Mouse (Mus musculus): ENCODE measurements at regions not wholly inside any gene's neighbourhood (a gene's known extent, or its start where the extent isn't known, plus 50 kb on each side); places are given as distances from the start of the nearest gene placed in this dataset.

- no peak for ATAC-seq (replicated peaks; ENCODE audit: insufficient number of reproducible peaks, low FRiP score, low TSS enrichment, poor library complexity, severe bottlenecking)
Observed at GRCm38 (mm10) chr7:36933490-36933889, 235.6 kb downstream of the Tshz3 start.

- no peak for ATAC-seq (replicated peaks; ENCODE audit: insufficient number of reproducible peaks, low FRiP score, low TSS enrichment, poor library complexity, severe bottlenecking)
Observed at GRCm38 (mm10) chr7:36934792-36935555, 237.1 kb downstream of the Tshz3 start.

DNA sequence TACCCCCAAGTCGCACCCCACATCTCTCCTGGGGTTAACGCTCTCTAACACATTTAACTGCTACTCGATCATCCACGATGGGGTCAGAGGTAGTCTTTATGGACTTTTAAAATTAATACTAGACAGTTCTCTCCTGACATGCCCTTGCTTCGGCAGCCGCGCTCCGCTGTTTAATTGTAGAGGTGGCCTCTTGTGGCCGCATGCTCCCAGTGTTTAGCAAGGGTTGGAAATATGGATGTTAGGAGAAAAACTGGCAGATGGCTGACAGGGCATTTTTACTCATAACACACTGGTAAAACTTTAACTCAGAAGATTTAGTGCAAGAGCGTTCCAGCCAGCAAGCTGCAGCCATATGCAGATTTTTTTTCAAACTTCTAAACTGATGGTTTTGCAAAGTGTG lies 242.7 kb downstream of the Tshz3 start:
- ATAC-seq (replicated peaks; ENCODE audit: insufficient number of reproducible peaks, low FRiP score, low TSS enrichment, poor library complexity, severe bottlenecking) = no peak

DNA sequence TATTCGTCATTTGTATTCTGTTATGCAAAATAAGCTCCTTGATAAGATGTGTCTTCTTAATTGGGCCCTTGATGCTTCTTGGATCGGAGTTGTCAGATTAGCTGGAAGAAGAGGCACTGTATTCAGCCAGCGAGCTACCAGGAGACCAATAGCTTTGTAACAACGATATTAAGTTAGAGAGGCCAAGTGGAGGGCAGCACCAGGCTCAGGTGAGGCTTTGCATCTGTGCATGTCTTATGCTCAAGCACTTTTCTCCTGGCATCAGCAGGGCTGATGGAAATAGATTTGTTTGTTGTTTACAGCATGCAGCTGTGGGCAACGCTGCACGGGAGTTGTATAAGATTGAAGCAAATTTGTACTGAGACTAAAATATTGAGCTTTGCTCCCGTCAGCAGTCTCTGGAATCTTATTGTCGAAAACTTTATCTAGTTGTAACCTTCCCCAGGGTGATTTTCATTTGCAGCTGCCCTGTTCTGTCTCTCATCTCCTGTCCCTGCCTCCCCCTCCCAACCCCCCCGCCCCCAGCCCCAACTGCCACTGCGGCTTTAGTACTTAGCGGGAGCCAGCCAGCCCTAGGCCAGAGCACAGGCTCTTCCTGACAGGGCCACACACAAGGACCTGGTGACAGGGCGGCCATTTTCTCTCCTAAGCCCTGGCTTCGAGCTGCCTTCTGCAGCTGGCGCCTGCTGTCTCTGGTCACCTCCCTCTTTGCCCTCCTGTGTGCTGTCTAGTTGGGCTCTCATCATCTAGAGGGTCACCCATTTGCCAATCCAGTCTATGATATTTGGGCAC lies 247.3 kb downstream of the Tshz3 start:
- no peak for ATAC-seq (replicated peaks; ENCODE audit: insufficient number of reproducible peaks, low FRiP score, low TSS enrichment, poor library complexity, severe bottlenecking)

DNA sequence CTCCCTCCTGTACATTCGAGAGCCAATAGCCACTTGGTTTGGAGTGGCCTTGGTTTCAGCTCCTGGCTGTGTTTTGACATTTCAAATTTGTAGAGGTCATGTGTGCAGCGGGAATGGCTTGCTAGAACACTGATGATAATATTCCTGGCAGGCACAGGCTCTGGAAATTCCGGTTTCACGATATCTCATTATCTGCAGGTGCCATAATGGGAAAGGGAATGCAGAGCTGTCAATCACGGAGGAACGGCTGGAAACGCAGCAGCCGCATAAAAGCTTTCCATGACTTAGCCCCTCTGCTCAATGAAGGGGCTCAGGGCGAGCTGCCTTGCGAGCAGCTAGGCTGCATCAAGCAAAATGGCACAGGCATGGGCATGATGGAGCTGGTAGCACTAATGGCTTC lies 251.6 kb downstream of the Tshz3 start:
- ATAC-seq (replicated peaks; ENCODE audit: insufficient number of reproducible peaks, low FRiP score, low TSS enrichment, poor library complexity, severe bottlenecking) = no peak

DNA sequence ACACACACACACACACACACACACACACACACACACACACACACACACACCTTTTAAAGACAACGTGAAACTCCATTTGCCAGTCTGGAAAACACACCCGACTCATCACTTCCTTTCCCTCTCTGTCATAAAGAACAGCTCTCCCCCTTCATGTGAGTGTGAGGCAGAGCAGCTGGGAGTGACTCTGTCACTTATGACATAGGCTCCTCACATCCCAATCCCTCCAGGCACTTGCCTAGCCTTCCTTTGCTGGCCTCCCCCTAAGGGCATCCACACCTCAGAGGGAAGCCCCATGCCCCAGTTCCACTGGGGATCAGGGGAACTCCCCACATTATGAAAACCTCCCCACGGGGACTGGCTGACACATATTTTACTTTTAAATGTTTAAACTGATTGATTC lies 257.5 kb downstream of the Tshz3 start:
- ATAC-seq (replicated peaks; ENCODE audit: insufficient number of reproducible peaks, low FRiP score, low TSS enrichment, poor library complexity, severe bottlenecking) = no peak

DNA sequence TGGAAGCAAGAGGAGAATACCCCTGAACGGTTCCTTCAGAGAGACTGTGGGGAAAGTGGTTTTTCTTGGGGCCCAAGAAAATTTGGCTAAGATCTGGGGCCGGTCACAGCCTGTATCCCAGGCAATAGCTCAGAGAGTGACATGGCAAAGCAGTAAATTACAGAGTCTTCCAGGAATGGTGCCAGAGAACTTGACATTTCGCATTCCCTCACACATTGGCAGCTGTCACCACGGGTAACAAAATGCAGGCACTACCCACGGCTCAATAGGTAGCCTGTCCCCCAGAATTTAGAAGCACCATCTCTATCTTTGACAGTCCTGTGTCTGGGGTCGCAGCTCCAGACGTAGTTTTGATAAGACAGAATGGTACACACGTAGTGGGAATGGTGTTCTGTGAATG lies 260.3 kb downstream of the Tshz3 start:
- no peak for ATAC-seq (replicated peaks; ENCODE audit: insufficient number of reproducible peaks, low FRiP score, low TSS enrichment, poor library complexity, severe bottlenecking)

- no peak for ATAC-seq (replicated peaks; ENCODE audit: insufficient number of reproducible peaks, low FRiP score, low TSS enrichment, poor library complexity, severe bottlenecking)
Observed at GRCm38 (mm10) chr7:36971772-36972171, 273.9 kb downstream of the Tshz3 start.

GRCm38 (mm10) chr7:36973654-36974320 lies 275.9 kb downstream of the Tshz3 start:
- no peak for ATAC-seq (replicated peaks; ENCODE audit: insufficient number of reproducible peaks, low FRiP score, low TSS enrichment, poor library complexity, severe bottlenecking)

GRCm38 (mm10) chr7:36974573-36974972 lies 276.7 kb downstream of the Tshz3 start:
- no peak for ATAC-seq (replicated peaks; ENCODE audit: insufficient number of reproducible peaks, low FRiP score, low TSS enrichment, poor library complexity, severe bottlenecking)

DNA sequence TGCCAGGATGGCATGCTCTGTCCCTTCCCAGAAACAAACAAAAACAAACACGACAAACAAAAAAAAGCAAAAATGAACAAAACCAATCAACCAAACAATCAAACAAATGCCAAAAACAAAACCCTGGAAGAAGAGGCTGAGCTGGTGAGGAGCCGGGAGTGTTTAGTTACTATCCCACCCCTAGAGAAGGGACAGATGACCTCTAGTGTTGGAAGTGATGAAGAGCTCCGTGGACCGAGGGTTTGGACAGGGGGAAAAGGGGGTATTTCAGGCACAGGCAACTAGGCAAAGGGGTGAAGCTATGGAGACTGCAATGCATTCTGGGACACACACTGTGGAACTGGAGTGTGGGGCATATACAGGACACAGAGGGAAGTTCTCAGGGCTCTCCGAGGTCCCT lies 277.6 kb downstream of the Tshz3 start:
- no peak for ATAC-seq (replicated peaks; ENCODE audit: insufficient number of reproducible peaks, low FRiP score, low TSS enrichment, poor library complexity, severe bottlenecking)

GRCm38 (mm10) chr7:36977819-36978218 lies 279.9 kb downstream of the Tshz3 start:
- no peak for ATAC-seq (replicated peaks; ENCODE audit: insufficient number of reproducible peaks, low FRiP score, low TSS enrichment, poor library complexity, severe bottlenecking)

DNA sequence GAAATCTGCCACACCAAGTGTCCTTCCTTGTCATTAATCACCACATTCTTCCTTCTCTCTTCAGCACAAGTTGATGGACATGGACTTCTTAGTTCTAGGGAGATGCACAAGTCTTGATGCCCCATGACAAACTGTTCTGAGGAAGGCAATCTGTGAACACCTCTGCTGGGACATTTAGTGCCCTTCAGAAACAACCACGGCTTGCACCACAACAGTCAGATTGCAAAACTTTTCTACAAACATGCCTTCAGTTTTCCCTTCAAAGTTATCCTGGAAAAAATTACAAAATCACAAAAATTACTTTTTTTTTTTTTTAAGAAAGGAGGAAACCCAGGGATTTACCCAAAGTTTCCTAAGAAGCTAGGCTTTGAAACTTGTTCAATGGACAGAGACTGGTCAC lies 291.5 kb downstream of the Tshz3 start:
- no peak for ATAC-seq (replicated peaks; ENCODE audit: insufficient number of reproducible peaks, low FRiP score, low TSS enrichment, poor library complexity, severe bottlenecking)

- ATAC-seq (replicated peaks; ENCODE audit: insufficient number of reproducible peaks, low FRiP score, low TSS enrichment, poor library complexity, severe bottlenecking) = no peak
Observed at GRCm38 (mm10) chr7:37004601-37005000, 306.7 kb downstream of the Tshz3 start.

- ATAC-seq (replicated peaks; ENCODE audit: insufficient number of reproducible peaks, low FRiP score, low TSS enrichment, poor library complexity, severe bottlenecking) = no peak
Observed at GRCm38 (mm10) chr7:37005701-37006100, 307.8 kb downstream of the Tshz3 start.

GRCm38 (mm10) chr7:37006921-37007320 lies 309.0 kb downstream of the Tshz3 start:
- ATAC-seq (replicated peaks; ENCODE audit: insufficient number of reproducible peaks, low FRiP score, low TSS enrichment, poor library complexity, severe bottlenecking) = no peak

- no peak for ATAC-seq (replicated peaks; ENCODE audit: insufficient number of reproducible peaks, low FRiP score, low TSS enrichment, poor library complexity, severe bottlenecking)
Observed at GRCm38 (mm10) chr7:37011180-37011754, 313.3 kb downstream of the Tshz3 start.

GRCm38 (mm10) chr7:37020078-37020477 lies 322.2 kb downstream of the Tshz3 start:
- ATAC-seq (replicated peaks; ENCODE audit: insufficient number of reproducible peaks, low FRiP score, low TSS enrichment, poor library complexity, severe bottlenecking) = no peak

- ATAC-seq (replicated peaks; ENCODE audit: insufficient number of reproducible peaks, low FRiP score, low TSS enrichment, poor library complexity, severe bottlenecking) = no peak
Observed at GRCm38 (mm10) chr7:37024501-37025025, 326.6 kb downstream of the Tshz3 start.
